Mouse (Mus musculus) yolk sac, embryonic 10.5 days (tissue): Measurements from ENCODE around the gene Atg10.
"Not testable (repeated sequence)": the region's sequence is repeated elsewhere in the genome, so short reads cannot be mapped to it uniquely, and the experiment has no call there.

ENCODE experiments used
- DNase-seq: peaks from one replicate; pipeline ENCODE4 v3.0.0-alpha.2; 2017; ENCODE audit warnings: low spot score

Gene Atg10

GRCm38 (mm10) chr13:91223587-91224437, at the start of gene Atg10:
Gene Atg10 (minus strand): TSS chr13:91223968.
- peak; percentile 96 for DNase-seq

- no peak for DNase-seq
Measured at GRCm38 (mm10) chr13:91252406-91252805, 28.6 kb upstream of the Atg10 start.

- DNase-seq = no peak
Measured at GRCm38 (mm10) chr13:91251636-91252035, 27.9 kb upstream of the Atg10 start.

- DNase-seq = not testable (repeated sequence)
Measured at GRCm38 (mm10) chr13:91250050-91250449, 26.3 kb upstream of the Atg10 start.

- DNase-seq = no peak
Measured at GRCm38 (mm10) chr13:91246472-91246871, 22.7 kb upstream of the Atg10 start.

GRCm38 (mm10) chr13:91237976-91238375, 14.2 kb upstream of the Atg10 start:
- DNase-seq = no peak

DNA sequence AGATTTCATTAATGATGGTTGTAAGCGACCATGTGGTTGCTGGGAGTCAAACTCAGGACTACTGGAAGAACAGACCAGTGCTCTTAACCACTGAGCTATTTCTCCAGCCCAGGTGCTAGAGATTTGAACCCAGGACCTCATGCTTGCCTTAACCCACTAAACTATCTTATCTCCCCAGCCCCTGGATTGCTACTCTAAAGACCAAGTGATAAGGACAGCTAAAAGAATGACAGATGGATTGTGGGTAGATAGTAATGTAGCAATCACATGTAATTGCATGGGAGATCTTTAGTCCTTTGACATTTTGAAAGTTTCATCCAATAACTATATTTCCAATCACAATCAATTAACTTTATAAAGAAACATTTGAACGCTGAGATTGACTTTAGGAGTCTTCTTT, 13.1 kb upstream of the Atg10 start:
- DNase-seq = no peak

- no peak for DNase-seq
Measured at GRCm38 (mm10) chr13:91224438-91224814, 658 bp upstream of the Atg10 start.

DNA sequence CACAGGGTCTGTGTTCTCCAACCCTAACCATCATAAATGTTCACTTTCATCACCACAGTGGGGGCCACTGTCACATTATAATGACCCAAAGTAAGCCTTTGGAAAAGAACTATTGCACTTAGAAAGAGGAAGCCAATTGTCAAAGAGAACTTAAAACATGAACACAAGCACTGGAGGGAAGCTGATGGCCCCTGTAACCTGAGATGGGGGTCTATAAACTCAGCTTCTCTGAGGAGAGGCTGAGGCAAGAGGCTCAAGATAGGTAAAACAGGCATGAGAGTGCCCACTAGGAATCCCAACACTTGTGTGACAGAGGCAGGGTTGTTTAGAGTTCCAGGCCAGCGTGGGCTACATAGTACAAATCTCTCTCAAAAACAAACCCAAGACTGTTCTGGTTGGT, 705 bp downstream of the Atg10 start:
- DNase-seq = no peak

DNA sequence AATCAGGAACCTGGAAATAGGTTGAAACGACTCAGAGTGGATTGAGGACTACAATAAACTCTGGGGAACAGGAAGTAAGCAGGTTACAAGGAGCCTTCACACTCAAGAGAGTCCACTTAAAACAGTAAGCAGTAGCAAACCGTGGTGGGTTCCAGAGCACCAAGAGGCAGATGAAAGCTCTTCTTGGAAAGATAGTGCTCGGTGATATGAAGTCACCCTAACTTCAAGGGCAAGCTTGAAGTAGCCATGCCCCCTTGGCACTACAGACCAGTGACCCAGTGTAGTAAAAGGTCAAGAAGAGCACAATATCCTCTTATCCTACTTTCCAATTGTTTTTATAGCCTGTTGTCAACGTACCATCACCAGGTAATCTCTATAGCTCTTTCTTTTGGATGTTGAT, 2.1 kb downstream of the Atg10 start:
- no peak for DNase-seq

DNA sequence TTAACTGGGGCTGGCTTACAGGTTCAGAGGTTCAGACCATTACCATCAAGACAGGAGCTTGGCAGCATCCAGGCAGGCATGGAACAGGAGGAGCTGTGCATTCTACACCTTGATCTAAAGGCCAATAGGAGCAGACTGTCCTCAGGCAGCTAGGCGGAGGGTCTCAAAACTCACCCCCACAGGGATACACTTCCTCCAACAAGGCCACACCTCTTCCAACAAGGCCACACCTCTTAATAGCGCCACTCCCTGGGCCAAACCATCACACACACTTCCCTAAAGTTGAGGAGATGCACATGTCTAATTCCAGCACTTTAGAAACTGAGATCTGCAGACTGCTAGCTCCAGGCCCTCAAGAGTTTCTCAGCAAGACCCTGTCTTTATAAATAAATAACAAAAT, 6.1 kb downstream of the Atg10 start:
- DNase-seq = no peak

DNA sequence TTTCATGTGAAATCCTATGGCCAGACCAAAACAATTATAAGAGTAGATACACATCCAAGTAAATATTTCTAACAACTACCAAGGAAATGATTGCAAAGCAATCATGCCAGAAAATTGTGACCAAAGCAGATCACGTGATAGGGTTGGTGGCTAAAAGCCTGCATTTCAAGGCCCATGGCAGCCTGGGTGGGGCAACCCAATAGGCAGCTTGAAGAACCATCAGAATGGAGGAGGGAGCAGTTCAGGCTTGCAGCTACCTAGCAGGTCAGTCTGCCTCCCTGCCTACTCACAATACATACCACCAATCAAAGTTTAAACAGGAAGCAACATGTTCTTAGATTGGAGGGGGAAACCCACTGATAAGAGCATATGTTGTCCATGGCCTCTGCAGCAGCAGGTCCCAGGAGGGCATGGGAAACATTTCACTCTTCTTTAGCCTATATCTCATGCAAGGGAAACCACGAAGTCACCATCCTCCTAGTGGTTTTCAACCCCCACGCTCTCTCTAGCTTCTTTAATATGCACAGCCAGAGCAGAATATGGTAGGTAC, 7.0 kb downstream of the Atg10 start:
- no peak for DNase-seq

GRCm38 (mm10) chr13:91212958-91213357, 10.8 kb downstream of the Atg10 start:
- DNase-seq = no peak

GRCm38 (mm10) chr13:91206237-91206636, 17.5 kb downstream of the Atg10 start:
- no peak for DNase-seq

GRCm38 (mm10) chr13:91202564-91202963, 21.2 kb downstream of the Atg10 start:
- DNase-seq = no peak

GRCm38 (mm10) chr13:91187378-91188234, 36.2 kb downstream of the Atg10 start:
- no peak for DNase-seq

DNA sequence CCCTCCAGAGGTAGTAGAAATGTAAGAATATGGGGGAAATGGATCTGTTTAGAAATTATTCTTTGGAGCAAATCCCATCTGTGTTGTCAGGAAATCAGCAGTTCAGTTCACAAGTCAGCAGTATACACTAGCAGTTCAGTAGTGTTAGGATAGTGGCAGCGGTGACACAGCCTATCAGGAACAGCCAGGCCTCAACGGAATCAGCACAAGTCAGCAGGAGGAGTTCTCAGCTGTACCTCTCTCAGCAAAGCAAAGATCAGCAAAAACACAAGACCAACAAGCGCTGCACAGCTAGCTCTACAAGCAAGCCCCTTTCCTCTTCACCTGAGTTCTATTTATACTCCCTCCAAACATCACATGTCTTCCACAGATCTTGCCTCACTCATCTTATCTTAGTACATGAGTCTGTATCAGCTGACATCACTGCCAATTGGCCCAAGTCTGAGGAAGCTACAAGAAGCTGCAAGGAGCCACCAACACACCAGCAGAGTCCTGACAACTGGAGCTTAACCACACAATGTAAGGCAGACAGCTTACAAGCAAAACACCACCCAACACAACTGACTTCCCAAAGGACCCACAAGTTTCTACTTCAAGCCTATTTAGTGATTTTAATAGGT, 38.4 kb downstream of the Atg10 start:
- DNase-seq = peak; percentile 29

DNA sequence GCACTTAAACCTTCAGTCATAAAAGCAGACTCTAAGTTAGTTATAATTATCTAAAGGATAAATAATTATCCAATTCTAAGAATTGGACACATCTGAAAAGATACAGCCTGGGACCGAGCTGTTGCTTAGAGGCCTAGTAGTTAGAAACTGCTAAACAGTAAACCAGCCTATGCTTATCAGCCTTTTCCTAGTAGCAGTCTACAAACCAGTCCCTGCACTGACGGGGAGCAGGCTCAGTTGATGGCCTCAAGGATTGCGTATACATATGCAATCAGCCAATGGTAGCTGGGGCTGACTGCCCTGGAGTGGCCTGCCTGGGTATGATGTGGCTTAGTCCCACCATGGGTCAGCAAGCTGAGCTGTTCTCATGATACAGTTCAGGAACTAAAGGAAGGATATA, 39.5 kb downstream of the Atg10 start:
- no peak for DNase-seq

DNA sequence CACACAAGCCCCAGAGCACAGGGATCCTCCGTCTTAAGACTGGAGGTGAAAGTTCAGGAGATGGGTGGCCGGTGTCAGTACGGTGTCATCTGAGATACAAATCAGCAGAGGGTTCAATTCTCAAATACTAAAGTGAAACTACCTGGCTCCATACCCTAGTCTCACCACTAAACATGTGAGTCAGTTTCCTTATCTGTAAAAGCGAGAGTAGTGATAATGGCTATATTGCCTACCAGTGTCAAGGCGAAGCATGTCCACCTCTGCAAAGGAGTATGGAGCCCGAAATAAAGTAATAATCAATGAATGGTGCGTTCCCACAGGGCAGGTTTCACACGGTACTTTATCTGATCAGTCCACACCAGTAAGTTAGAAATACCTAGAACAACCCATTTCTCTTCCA, 43.4 kb downstream of the Atg10 start:
- DNase-seq = no peak

DNA sequence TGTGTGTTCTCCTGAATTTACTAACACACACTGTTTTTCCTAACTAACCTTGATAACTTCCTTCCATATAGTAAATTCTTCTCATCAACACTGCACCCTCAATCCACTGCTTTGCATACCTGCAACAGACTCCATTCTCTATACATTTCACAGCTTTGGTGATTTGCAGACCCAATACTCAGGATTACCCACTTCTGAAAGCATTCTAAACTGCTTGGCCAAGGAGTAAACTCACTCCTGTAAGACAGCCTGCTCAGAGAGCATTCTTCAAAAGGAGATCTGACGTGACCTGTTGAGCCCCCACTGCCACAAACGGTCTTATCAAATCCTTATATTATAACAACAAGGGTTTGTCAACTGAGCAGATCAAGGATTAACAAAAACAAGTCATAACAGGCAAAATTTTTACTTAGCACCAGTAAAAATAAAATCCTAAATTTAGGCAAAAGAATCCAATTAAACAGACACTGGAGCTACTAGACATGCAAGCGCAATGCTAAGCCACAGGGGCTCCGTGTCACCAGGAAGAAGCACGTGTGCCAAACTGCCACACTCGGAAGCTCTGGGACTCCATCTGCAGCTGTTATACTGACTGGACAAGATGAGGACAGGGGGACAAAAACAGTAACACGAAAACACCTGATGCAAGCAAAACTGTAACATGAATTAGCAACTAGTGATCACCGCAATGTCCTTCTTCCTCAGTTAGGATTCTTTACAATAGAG, 44.4 kb downstream of the Atg10 start:
- DNase-seq = no peak

DNA sequence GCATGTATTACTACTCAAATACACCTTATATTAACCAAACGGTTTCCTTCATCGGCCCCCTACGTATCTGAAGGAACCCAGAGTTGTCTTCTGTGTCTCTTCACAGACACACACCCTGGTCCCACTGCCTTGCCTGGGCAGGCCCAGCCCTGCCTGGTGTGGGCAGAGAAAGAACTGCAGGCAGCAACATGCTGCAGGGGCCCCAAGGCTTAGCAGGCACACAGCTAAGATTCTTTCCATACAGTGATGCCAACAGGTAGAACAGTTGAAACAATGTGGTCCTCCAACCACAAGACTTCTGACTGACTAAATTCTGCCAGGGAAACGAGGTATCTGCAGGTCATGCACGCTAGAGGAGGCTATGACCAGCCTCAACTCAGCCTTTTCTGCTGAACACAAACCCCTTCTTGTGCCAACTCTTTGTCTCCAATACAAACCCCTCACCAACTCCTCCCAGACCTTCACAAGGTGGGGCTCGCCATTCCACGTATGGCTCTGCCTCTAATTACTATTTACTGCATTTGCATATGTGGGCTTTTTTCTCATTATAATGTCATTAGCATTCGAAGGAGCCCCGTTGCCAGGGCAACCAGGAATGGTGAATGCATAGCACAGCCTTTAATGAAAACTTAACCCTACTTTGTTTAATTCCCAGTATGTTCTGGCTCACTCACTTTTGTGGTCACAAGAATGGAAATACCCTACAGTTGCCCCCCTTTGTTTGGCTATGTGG, 45.2 kb downstream of the Atg10 start:
- DNase-seq = no peak
